Mouse (Mus musculus) E14TG2a.4 (cell line): ENCODE data around the gene Diaph3.

ENCODE experiments used
- CTCF ChIP-seq: conservative IDR thresholded peaks from 2 replicates; pipeline ENCODE4 v1.5.1; 2014; ENCODE audit warnings: low read length
- NANOG ChIP-seq: IDR thresholded peaks from 2 replicates; pipeline ENCODE4 v1.6.1; 2014; ENCODE audit warnings: borderline replicate concordance, low read length, mixed read lengths

- TF ChIP-seq CTCF (no peak), NANOG (no peak)
These were observed 462.0 kb downstream of the Diaph3 start for GRCm38 (mm10) chr14:86678992-86679391.
